Mouse (Mus musculus): ENCODE results near the gene Unc93a2.
"Not testable (repeated sequence)": the region's sequence is repeated elsewhere in the genome, so short reads cannot be mapped to it uniquely, and the experiment has no call there.

Unc93a2 gene

GRCm38 (mm10) chr17:7385364-7385763 lies at the start of gene Unc93a2:
Gene Unc93a2 (minus strand): TSS chr17:7385464.
- in situ Hi-C loops (cut with MboI, MseI): not testable (repeated sequence)

- in situ Hi-C loops (cut with MboI, MseI): not testable (repeated sequence)
Measured at GRCm38 (mm10) chr17:7434121-7434520, 48.9 kb upstream of the Unc93a2 start.

- in situ Hi-C loops (cut with MboI, MseI): not testable (repeated sequence)
Measured at GRCm38 (mm10) chr17:7430210-7430631, 45.0 kb upstream of the Unc93a2 start.

GRCm38 (mm10) chr17:7420191-7420973 lies 35.1 kb upstream of the Unc93a2 start:
- in situ Hi-C loops (cut with MboI, MseI): not testable (repeated sequence)

- in situ Hi-C loops (cut with MboI, MseI): loop anchor here (5.0 kb wide), 1 partner anchor 107 kb away; no protein-coding TSS in a partner anchor
Measured at GRCm38 (mm10) chr17:7414601-7415310, 29.5 kb upstream of the Unc93a2 start.

GRCm38 (mm10) chr17:7413336-7413735 lies 28.1 kb upstream of the Unc93a2 start:
- in situ Hi-C loops (cut with MboI, MseI): not testable (repeated sequence)

GRCm38 (mm10) chr17:7399770-7400169 lies 14.5 kb upstream of the Unc93a2 start:
- in situ Hi-C loops (cut with MboI, MseI): loop anchor here (10.0 kb wide), 1 partner anchor 525 kb away; the partner anchor contains the start of gene Tagap

DNA sequence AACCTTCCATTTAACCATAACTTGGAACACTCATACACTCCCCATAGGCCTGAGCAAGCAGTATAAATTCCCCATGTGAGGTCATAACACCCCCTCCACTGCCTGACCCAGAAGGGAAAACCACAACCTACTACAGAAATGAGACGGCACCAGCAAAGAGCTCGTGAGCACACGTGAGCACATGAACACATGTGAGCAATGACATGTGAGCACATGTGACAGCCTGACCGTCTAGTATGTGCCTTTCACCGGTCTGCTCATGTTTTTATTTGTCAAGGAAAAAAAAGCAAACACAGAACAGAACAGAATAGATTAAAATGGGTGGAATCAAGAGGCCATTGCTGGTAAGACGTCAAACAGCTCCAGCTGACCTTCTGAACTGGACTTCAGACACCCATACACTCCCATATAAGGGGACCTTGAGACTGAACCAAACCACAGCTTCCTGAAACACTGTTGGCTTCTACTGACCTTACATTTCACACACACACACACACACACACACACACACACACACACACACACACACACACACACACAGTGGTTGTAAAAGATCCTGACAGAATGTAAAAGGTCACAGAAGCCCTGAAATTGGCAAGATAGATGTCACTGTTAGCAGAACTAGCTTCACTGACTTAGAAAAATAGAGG lies 13.1 kb upstream of the Unc93a2 start:
- in situ Hi-C loops (cut with MboI, MseI): not testable (repeated sequence)

DNA sequence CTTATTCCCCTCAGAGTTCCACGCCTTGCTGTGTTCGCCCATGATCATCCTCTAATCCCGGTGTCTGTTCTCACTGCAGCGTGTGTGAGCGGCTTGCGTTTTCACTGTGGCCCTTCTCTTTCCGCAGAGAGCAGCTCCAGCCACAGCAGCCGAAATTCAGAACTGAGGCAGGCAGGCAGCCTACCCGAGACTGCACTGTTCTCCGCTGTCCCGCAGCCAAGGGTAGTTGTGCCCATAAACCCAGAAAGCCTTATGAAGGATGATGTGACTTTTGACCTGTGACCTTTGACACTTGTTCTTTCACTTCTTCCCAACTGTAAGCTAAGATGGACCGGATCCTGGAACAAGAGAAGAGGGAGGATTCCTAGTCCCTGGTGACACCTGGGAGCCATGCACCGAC lies 11.8 kb upstream of the Unc93a2 start:
- in situ Hi-C loops (cut with MboI, MseI): not testable (repeated sequence)

DNA sequence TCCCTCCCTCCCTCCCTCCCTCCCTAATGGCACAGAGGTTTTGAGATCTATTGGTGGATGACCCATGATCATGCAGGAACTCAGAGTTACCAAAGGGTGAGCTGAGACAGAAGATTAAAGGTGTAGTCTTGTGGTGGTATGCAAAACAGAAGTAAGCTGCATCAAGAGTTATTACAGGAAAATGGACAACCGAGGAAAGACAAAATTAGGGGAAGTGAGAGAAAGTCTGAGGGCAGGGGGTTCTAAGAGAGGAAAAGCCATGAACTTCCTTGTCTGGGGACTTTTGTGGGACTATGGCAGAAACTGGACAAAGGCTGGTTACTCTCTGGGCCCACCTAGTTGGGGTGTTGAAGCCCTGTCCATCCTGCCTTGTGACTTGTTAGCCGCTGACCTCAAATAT lies 11.0 kb upstream of the Unc93a2 start:
- in situ Hi-C loops (cut with MboI, MseI): not testable (repeated sequence)

DNA sequence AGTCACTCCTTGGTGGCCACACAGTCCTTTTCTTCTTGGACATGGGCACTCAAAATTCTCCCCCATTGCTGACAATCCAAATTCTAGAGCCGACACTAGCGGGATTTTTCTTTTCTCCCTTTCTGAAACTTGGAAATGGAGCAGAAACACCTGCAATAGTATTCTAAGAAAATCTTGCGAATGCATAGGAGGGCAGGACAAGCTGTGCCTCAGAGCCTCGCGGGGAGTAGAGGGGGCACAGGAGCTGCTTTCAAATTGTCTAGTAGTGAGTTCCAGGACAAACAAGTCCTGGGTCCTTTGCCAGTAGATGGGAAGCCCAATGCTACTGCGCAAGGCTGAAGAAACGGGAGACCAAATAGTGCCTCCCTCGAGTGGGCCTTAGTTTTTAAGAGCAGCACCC lies 10.4 kb upstream of the Unc93a2 start:
- in situ Hi-C loops (cut with MboI, MseI): not testable (repeated sequence)

GRCm38 (mm10) chr17:7395116-7395515 lies 9.9 kb upstream of the Unc93a2 start:
- in situ Hi-C loops (cut with MboI, MseI): not testable (repeated sequence)

DNA sequence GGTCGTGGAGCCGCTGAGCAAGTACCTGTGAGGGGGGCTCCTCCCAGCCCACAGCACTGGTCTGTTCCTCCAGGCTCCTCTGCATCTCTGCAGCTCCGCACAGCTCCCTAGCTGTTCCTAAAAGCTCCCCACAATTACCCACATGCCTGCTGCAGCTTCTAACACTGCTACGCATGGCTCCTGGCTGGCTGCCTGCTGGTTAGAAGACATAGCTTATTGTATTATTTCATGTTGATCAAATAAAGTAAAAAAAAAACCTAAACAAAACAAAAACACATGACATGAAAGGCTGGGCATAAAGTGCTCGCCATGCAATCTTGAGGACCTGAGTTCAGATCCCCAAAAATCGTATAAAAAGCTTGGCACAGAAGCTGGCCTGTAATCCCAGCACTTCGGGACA lies 4.6 kb upstream of the Unc93a2 start:
- in situ Hi-C loops (cut with MboI, MseI): not testable (repeated sequence)

GRCm38 (mm10) chr17:7388958-7389356 lies 3.7 kb upstream of the Unc93a2 start:
- in situ Hi-C loops (cut with MboI, MseI): not testable (repeated sequence)

GRCm38 (mm10) chr17:7388341-7388957 lies 3.2 kb upstream of the Unc93a2 start:
- in situ Hi-C loops (cut with MboI, MseI): not testable (repeated sequence)

- in situ Hi-C loops (cut with MboI, MseI): not testable (repeated sequence)
Measured at GRCm38 (mm10) chr17:7386016-7386415, 752 bp upstream of the Unc93a2 start.

- in situ Hi-C loops (cut with MboI, MseI): not testable (repeated sequence)
Measured at GRCm38 (mm10) chr17:7383167-7384143, 1.8 kb downstream of the Unc93a2 start.

GRCm38 (mm10) chr17:7382711-7383110 lies 2.6 kb downstream of the Unc93a2 start:
- in situ Hi-C loops (cut with MboI, MseI): not testable (repeated sequence)

GRCm38 (mm10) chr17:7377907-7378306 lies 7.4 kb downstream of the Unc93a2 start:
- in situ Hi-C loops (cut with MboI, MseI): not testable (repeated sequence)

- in situ Hi-C loops (cut with MboI, MseI): not testable (repeated sequence)
Measured at GRCm38 (mm10) chr17:7376951-7377700, 8.1 kb downstream of the Unc93a2 start.

All from regulatory T cell (primary cell).